Mouse (Mus musculus): ENCODE data around the gene Unc13d.
"Not testable (repeated sequence)": the region's sequence is repeated elsewhere in the genome, so short reads cannot be mapped to it uniquely, and the experiment has no call there.

The Unc13d gene

DNA sequence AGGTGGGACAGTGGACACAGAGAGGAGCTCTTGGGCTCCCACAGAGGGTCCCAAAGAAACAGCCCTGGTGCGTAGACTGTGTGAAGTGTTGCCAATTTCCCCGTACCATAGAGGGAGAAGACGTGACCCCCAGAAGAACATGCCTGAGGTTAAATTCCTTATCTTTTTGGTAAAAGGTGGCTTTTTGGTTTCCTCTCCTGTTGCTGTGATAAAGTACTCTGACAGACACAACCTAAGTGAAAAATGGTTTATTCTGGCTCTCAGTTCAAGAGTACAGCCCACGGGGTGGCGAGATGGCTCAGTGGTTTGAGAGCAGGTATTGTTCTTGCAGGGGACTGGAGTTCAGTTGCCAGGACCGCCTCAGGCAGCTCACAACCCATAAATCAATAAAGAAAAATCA, 21.7 kb upstream of the Unc13d start:
- no peak for DNase-seq

DNA sequence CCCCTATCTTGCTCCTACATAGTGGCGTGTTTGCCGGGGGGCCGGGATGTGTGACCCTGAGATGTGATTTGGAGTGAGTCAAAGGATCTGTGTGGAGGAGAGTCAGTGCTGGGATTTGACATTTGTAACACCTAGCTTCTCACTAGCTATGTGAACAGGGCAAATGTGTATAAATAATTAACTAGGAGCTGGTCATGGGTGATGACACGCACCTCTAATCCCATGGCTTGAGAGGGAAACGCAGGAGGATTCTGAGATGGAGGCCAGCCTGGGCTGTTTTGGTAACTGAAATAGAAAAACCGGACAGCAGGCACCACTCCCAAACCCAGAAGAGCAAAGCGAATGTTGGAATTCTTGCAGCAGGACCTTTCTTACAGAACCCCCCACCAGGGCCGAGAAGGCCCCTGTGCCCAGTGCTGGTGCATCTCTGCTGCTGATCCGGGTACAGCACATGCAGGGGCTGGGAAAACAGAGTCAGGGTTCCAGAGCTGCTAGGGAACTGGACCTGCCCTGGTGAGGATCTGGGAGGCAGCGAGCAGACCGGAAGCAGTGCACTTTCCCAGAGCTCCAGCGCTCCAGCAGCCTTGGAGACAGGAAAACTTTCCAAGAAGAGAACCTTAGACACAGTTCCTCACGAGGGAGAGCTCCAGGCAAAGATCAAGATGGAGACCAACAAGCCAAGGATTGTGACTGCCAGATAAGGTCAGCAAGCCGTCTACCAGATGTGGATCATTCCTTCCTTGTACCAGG, 21.1 kb upstream of the Unc13d start:
- DNase-seq = peak; percentile 72

DNA sequence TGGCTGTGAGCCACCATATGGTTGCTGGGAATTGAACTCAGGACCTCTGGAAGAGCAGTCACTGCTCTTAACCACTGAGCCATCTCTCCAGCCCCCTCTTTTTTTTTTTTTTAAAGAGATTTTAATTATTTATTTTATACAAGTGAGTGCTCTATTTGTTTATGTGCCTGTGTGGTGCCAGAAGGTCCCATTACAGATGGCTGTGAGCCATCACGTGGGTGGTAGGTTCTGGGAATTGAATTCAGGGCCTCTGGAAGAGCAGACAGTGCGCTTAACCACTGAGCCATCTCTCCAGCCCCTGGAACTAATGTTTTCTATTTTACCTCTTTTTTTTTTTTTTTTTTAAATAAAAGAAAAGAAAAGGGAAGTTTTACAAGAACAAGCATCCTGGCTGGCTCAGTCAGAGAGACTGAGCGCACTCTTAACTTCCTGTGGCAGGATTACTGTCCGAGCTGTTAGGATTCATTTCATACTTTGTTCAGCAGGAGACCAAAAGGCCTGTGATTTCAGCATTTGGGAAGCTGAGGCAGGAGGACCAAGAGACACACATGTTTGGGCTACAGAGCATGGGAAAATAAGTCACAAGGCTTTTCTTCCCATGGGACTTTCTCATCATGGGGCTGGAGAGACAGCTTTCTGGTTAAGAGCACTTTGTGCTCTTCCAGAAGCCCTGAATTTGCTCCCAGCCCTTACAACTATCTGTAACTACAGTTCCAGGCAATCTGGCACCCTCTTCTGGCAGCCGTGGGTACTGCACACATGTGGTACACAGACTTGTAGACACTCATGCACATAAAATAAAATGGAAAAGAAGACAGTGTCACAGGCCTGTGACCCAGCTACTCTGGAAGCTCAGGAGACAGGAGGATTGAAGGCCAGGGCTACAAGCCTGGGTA, 18.7 kb upstream of the Unc13d start:
- DNase-seq = no peak

DNA sequence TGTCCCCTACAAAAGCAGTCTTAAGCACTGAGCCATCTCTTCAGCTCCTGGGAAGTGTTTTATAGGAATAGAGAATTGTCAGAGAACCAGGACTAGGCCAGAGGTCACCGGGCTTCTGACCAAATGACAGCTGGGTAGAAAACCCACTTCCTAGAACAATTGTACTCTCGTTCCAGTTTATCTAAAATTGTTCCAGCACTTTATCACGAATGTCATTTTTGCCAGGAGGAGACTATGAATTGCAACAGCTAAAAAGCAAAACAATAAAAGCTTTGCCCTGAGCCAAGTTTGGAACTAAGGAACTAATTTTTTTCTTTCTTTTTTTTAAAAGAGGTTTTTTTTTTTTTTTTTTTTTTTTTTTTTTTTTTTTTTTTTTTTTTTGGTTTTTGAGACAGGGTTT, 17.8 kb upstream of the Unc13d start:
- peak; percentile 85 for DNase-seq

DNA sequence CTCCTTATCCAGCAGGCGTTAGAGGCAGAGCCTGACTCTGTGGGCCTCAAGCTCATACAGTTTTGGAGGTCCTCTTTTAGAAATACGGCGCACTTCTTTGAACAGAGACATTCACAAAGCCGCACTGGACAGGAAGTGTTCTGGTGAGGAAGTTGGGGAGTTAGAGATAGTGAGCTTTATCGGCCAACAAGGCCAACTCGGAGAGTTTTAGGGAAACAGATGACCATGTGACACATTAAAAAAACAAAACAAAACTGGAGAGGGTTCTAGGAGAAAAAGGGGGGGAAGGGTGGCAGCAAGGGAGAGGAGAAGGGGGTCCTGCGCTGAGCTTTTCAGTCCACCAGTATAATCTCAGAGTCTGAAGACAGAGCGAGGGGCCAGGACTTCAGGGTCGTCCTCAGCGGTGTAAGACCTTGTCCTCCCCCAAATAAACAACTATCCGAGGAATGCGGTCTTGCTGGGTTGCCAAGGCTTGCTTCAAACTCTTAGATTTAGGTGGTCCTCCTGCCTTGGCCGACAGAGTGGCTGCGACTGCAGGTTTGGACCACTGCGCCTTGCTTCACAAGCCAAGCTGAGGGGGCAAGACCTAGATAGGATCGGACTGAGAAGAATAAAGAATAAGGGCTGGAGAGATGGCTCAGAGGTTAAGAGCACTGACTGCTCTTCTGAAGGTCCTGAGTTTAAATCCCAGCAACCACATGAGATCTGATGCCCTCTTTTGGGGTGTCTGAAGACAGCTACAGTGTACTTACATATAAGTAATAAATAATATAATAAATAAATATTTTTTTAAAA, 16.2 kb upstream of the Unc13d start:
- no peak for DNase-seq

DNA sequence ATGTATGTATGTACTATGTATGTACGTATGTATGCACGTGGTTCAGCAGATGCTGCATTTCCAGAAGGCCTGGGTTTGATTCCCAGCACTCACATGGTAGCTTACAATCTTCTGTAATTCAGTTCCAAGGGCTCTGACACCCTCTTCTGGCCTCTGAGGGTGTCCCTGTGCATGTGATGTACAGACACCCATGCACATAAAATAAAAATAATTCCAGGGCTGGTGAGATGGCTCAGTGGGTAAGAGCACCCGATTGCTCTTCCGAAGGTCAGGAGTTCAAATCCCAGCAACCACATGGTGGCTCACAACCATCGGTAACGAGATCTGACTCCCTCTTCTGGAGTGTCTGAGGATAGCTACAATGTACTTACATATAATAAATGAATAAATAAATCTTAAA, 15.2 kb upstream of the Unc13d start:
- DNase-seq = not testable (repeated sequence)

DNA sequence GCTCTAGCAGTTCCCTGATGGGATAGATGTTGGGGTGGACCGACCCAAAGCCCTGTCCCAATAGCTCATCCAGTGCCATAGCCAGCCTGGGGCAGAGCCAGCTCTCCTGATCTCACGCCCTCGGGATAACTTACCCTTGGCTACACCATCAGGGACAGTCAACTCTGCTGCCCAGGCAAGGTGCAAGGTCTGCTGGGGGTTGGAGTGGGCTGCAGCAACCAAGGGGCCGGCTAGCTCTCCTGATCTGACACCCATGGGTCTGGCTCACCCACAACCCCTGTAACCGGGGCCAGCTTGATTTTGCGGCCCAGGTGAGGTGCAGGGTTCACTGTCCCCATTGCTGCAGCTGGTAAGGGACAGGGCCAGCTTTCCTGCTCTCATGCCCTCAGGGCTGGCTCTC, 13.8 kb upstream of the Unc13d start:
- DNase-seq = no peak

DNA sequence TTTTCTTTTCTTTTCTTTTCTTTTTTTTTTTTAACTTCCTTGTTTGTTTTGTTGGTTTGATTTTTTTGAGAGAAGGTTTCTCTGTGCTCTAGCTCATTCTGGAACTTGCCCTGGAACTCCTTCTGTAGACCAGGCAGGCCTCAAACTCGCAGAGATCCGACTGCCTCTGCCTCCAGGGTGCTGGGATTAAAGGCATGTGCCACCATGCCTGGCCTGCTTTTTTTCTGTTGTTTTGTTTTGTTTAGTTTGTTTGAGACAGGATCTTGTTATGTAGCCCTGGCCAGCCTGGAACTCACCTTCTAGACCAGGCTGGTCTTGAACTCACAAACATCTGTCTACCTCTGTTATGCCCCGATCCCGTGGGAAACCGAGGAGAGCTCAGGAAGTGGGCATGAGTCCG, 11.8 kb upstream of the Unc13d start:
- DNase-seq = no peak

DNA sequence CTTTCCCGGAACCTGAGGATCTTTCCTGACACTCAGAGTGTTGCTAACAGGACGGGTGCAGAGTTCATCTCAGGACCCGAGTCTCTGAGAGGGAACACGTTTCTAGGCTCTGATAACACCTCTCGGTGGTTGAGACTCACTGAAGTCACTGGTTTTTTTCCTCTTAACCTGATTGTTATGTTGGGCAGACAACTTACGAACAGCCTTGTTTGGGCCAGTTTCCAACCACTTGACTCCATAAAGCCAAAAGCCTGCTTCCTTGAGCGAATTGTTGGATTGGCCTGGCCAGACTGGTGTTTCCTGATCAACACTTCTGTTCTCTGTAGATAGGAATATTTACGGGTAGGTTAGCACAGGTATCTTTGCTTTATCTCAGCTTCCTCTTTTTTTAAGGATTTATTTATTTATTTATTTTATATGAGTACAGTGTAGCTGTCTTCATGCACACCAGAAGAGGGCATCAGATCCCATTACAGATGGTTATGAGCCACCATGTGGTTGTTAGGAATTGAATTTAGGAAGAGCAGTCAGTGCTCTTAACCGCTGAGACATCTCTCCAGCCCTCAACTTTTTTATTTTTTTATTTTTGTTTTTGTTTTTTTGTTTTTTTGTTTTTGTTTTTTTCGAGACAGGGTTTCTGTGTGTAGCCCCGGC, 11.1 kb upstream of the Unc13d start:
- no peak for DNase-seq

DNA sequence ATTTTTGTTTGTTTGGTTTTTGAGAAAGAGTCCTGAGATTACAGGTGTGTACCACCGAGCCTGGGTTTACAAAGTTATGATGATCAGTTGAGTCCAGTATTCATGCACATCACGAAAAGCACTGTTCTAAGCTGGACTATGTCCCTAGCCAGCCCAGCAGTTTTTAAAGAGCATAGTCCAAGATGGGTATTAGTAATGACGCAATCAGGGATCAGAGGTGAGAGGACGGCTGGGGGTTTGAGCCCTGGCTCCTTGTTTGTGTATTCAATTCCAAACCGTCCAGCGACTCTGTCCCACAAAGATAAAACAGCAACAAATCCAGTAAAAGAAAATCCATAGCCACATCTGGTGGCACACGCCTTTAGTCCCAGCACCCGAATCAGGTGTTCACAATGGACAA, 10.4 kb upstream of the Unc13d start:
- peak; percentile 63 for DNase-seq

DNA sequence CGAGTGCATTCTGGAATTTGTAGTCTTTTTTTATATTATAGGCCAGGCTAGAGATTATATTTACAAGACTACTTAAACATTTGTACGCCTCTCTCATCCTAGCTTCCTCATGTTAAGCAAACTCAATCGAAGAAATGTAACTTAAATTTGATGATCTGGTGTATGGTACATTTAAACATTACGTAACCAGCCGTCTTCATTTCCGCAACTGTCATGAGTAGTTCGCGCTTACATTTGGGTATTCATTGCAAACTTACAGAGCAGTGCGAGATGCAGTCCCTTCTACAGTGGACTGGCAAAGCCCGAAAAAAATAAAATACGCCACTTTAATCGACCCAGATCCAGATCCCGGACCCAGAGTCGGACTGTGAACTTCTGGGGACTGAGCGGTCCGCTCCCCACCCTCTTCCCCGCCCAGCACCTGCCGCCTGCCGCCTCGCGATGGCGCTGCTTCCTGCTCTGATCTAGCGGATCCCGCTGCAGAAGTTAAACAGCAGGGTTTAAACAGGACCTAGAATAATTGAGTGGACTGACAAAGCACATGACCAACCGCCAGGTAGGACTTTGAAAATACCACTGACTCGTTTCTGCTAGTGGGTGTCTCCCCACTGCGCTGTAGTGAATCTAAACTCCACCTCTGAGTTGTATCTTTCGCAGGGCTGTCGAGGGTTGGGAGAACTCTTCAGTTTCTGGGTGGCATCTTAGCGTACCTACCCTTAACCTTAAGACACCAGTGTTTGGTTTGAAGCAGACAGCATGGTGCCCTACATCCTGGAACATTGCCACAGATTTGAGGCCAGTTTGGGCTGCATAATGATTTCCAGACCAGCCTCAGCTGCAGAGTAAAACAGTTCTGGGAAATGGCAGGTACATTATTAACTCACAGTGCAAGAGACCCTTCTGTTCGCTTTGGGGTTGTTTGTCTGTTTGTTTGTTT, 9.7 kb upstream of the Unc13d start:
- DNase-seq = peak; percentile 94

DNA sequence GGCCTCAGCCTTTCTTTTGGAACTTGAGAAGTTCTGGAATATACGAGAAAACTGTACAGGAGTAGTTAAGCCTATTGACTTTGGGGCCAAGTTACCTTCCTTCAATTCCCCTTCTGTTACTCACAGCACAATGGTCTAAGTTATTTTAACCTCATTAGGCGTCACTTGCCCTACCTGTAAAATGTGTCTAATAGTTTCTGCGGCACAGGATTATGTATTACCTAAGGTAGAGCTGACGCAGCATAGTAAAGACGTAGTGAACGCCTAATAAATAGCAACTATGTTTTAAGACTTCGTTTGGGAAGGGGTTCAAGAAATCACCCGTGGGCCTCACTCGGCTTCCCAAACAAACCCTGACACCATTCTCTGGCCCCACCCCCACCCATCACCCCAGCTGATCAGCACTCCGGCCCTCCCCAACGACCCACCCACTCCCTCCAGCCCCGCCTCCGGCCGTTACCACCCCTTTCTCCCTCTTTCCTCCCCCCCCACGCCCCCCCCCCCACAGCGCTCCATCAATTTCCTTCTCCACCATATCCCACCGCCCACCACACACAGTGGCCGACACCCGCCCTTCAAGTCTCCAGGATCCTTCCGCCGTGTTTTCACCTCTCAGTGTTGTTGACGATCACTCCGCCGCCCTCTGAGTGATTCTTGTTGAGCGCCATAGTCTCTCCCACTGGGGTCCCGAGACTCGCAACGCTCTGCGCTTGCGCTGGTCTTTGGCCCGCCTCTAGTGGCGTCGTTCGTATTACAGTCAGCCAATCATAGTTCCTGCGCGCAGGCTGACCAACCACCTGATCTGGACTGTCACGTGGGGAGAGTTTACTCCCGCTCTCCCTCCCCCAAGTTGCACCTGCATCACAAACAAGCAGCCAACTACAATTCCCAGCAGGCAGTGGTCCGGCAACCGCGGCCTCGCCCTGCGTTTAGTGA, 8.8 kb upstream of the Unc13d start, which contains the start of gene Wbp2:
Wbp2 (minus strand) TSS at position 738 of the 936 bp plus-strand sequence.
- DNase-seq = peak; percentile 99

DNA sequence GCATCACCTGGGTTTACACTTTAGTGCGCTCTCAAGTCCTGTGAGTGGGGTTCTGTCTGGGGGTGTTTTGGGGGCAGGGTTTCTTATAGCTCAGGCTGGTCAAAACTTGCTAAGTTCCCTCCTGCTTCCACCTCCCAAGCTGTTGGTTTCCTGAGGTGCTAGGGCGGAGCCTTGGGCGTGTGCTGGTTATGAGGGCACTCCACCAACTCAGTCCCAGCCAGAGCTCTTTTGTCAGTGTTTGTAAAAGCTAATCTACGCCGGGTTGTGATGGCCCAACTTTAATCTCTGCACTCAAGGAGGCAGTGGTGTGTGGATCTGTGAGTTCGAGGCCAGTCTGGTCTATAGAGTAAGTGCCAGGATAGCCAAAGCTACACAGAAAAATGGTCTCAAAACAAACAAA, 6.4 kb upstream of the Unc13d start:
- no peak for DNase-seq

DNA sequence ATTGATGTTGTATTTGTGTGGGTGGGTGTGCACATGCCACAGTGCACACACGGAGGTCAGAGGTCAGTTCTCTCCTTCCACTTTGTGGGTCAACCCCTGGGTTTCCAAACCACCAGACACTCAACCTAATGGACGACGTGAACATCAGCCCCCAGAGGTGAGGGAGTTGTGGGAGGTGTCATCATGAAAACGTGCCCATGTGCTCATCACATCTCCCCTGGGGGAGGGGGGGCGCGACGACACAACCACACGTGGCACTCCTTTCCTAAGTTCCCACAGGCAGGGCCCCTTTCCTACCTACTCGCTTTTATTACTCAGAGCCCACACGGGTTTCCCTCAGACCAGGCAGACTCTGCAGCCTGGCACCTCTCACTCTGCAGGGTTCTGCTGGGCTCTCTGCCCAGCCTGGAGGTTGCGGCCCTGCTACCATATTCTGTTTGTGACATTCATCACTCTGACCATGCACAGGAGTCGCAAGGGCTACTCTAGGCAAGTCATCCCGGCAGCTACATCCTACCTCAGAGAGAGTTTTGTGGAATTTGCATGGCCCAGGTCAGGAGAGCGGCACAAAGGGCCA, 5.4 kb upstream of the Unc13d start:
- DNase-seq = no peak

DNA sequence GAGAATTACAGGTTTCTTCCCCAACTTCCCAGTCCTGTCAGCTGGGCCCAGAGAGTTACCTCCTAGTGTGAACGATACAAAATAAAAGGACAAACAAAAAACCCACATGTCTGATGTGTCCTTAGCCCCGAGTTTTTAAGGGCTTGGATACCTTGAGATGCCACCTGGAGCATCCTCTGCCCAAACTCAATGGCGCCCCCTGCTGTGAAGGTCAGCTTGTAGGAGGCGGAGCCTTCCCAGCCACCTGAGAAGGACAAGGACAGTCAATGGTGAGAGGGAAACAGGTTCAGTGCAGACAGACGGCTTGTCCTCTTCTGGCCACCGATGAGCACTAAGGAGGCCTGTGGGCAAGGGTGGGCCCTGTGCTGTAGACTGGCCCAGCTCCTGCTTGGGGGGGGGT, 3.3 kb upstream of the Unc13d start:
- no peak for DNase-seq

DNA sequence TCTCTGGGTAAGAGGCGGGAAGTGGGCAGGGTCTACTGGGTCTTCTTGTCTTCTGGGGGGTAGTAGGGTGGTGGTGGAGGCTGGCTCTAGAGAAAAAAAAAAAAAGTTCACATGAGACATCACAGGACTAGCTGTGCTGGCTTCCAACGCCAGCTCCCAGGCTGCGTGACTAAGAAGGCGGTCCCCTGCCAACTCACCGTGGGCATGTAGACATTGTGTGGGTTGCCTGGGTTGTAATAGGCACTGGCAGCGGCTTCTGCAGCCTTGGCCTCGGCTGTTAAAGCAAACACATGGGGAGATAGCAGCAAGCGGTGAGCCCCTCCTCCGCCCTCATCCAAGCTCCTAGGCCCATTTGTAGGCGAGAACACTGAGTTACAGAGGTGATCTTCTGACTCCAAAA, 1.8 kb upstream of the Unc13d start:
- no peak for DNase-seq

DNA sequence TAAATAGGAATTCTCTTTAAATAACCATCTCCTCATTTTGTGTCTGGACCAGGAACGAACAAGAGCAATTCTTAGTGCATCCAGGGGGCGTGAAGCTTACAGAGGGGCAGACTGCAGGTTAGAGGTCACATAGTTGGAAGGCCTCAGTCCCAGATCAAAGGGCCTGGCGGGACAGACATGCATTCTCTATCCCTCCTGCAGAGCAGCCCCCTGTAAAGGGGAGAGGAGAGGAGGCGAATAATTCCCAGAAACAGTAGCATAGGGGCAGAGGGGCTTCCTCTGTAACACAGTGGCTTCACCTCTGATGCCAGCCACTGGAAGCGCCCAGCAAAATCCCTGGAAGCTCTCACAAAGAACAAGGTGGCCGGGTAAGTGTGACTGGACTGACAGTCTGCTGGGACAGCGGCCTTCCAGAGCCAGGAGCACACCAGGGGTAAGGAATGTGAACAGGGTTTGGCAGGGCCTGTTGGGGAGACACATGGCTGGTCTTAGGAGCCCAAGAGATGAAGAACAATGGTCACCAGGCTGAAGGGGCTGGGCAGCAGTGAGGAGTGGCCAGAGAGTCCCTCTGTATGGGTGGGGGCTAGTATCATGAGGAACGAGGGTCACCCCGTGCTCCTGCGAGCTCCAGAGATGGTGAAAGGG, 1.0 kb upstream of the Unc13d start:
- DNase-seq = no peak

DNA sequence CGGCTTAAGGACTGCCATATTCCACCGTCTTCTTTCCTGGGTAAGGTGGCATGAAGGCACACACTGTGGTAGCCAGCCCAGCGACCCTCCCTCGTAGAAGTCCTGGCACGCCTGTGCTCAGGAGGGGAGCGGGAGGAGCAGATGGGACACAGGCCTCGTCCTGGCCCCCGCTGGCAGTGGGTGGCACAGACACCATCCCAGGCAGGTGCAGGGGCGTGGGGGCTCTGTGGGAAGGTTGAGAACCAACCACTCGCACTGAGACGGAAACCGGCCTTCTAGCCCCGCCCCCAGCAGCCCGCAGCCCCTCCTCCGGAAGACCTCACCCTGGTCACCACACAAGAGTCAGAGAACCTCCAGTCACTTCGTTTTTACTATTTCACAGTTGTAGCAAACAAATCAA, 460 bp upstream of the Unc13d start:
- DNase-seq = peak; percentile 63

DNA sequence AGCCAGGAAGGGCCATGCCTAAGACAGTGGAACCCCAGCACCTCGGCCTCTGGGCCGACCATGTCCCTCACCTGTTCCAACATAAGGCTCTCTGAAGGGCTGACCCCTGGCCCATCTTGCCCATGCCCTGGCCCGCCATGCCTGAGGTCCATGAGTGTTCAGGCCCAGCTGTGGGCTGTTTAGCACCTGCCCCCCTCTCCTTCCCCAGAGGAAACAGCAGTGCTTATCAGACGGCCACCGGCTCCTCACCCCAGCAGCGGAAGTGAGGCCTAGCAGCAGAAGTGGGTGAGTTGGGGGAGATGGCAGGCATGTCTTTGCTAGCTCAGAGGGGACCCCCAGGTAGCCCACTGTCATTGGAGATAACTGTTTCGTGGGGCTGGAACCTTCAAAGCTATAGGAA, 925 bp downstream of the Unc13d start:
- no peak for DNase-seq

DNA sequence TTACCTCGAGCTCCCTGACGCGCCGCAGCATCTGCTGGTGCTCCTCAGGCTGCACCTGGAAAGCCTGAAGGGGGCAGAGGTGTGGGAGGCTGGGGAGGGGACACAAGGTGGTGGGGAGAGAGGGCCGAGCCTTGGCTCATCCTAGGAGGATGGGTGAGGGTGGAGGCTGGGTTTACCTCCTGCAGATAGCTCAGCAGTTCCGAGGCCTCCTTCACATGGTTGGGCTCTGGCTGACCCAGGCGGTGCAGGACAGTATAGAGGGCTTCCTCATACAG, 1.6 kb downstream of the Unc13d start:
- DNase-seq = no peak
